Mouse (Mus musculus) T-cell, adult 66 days (primary cell): ENCODE measurements around the gene Rbm34. TPM values are rescaled to one million over a fixed set of nuclear protein-coding genes. Genes with fewer than 3 reads are reported as not detected.

Experiments
- total RNA-seq, 2 experiments: library from RNA; stranded (reverse); gene quantifications; 3 replicates in 1 of 2; 4 replicates in 1 of 2; pipeline ENCODE4 v1.2.4; 2023

Rbm34 gene
- 10 to 100 TPM; 24.6 to 26.3 TPM for total RNA-seq

GRCm38 (mm10) chr8:126970579-126971313 is at the start of gene Rbm34:
Rbm34 (minus strand) TSS chr8:126971071.

GRCm38 (mm10) chr8:126945730-126946163 is 25.1 kb downstream of the Rbm34 start, which contains the start of gene Tomm20:
Tomm20 (minus strand) TSS chr8:126945844.

Other genes starting within 250 kb of the Rbm34 start
- gene Tomm20, start 25.2 kb downstream of the Rbm34 start, total RNA-seq = 100 to 1,000 TPM; 126 to 145 TPM
- gene Pard3, start 92.8 kb upstream of the Rbm34 start, total RNA-seq = not detected